Mouse (Mus musculus) midbrain, embryonic 15.5 days (tissue): ENCODE measurements around the gene Gm28551. TPM values are rescaled to one million over a fixed set of nuclear protein-coding genes. Genes with fewer than 3 reads are reported as not detected.

Experiments used
- ATAC-seq: fragments of 200-750 bp; cut with Nextera tagmentation; replicated peaks from 2 replicates; pipeline ENCODE4 v1.8.0; 2017; ENCODE audit warnings: moderate TSS enrichment
- H3K27ac ChIP-seq: fragments of 300-500 bp; sonication (generic); 2 replicates; pipeline ENCODE4 v1.5.1; 2015; ENCODE audit warnings: mild to moderate bottlenecking, inconsistent platforms
- H3K27me3 ChIP-seq: fragments of 300-500 bp; sonication (generic); replicated peaks from 2 replicates; pipeline ENCODE4 v1.6.1; 2015; ENCODE audit warnings: inconsistent platforms
- H3K36me3 ChIP-seq: fragments of 300-500 bp; sonication (generic); replicated peaks from 2 replicates; pipeline ENCODE4 v1.6.1; 2015; ENCODE audit warnings: inconsistent platforms
- H3K4me1 ChIP-seq: fragments of 300-500 bp; sonication (generic); 2 replicates; pipeline ENCODE4 v1.6.1; 2015; ENCODE audit warnings: inconsistent platforms
- H3K4me2 ChIP-seq: fragments of 300-500 bp; sonication (generic); 2 replicates; pipeline ENCODE4 v1.6.1; 2015; ENCODE audit warnings: inconsistent platforms, mild to moderate bottlenecking, moderate library complexity
- H3K4me3 ChIP-seq: fragments of 300-500 bp; sonication (generic); 2 replicates; pipeline ENCODE4 v1.5.1; 2015; ENCODE audit warnings: mild to moderate bottlenecking, inconsistent platforms
- H3K9ac ChIP-seq: fragments of 300-500 bp; sonication (generic); 2 replicates; pipeline ENCODE4 v1.6.1; 2015; ENCODE audit warnings: mild to moderate bottlenecking, inconsistent platforms
- H3K9me3 ChIP-seq: fragments of 300-500 bp; sonication (generic); 2 replicates; pipeline ENCODE4 v1.6.1; 2016; ENCODE audit warnings: inconsistent platforms
- WGBS: fragments of 180-500 bp; shearing (Covaris S2); methylation state at CpG from one replicate; pipeline ENCODE4 v1.1.7; 2015; ENCODE audit warnings: mixed read lengths; 5-methylcytosine and 5-hydroxymethylcytosine counted together
- polyA plus RNA-seq: library from polyadenylated mRNA; unstranded; fragments of >200 nt; fragmentation: Nextera tagmentation; extraction: Ambion mirVana; gene quantifications from 2 replicates; pipeline ENCODE4 v1.2.1, GENCODE M21; 2015

Gene Gm28551
- polyA plus RNA-seq, 1 experiment from 2014 or later, result 2.3 TPM

GRCm38 (mm10) chr1:53324827-53325494, 27.5 kb downstream of the Gm28551 start:
- Histone ChIP-seq H3K27me3 (no peaks in the 10 kb centered on the region), H3K4me3 (no peak overlapping the region), H3K9ac (no peak overlapping the region), H3K4me1 (no peaks in the 10 kb centered on the region), H3K9me3 (no peaks in the 10 kb centered on the region), H3K27ac (no peak overlapping the region), H3K4me2 (no peak overlapping the region), H3K36me3 (0 out of 2 replicates have a peak, but pooled peaks cover 5% of the 10 kb centered on the region)
- 95% methylated on average over 5 of the region's 5 CpGs for WGBS
- ATAC-seq, result no peak

GRCm38 (mm10) chr1:53324277-53324676, 28.2 kb downstream of the Gm28551 start:
- H3K4me2 ChIP-seq, result no peak overlapping the region
- no peaks in the 10 kb centered on the region for H3K9me3 ChIP-seq
- no peaks in the 10 kb centered on the region for H3K27me3 ChIP-seq
- no peak overlapping the region for H3K4me3 ChIP-seq
- no peak for ATAC-seq
- WGBS, result 98% methylated on average over 1 of the region's 1 CpGs
- no peak overlapping the region for H3K9ac ChIP-seq
- H3K4me1 ChIP-seq, result no peaks in the 10 kb centered on the region
- 0 out of 2 replicates have a peak, but pooled peaks cover 5% of the 10 kb centered on the region for H3K36me3 ChIP-seq
- H3K27ac ChIP-seq, result no peak overlapping the region

- H3K9me3 ChIP-seq, result no peaks in the 10 kb centered on the region
- H3K4me2 ChIP-seq, result no peak overlapping the region
- H3K36me3 ChIP-seq, result 0 out of 2 replicates have a peak, but pooled peaks cover 7% of the 10 kb centered on the region
- no peak overlapping the region for H3K4me3 ChIP-seq
- ATAC-seq, result no peak
- no peaks in the 10 kb centered on the region for H3K27me3 ChIP-seq
- no peaks in the 10 kb centered on the region for H3K4me1 ChIP-seq
- H3K27ac ChIP-seq, result no peak overlapping the region
- H3K9ac ChIP-seq, result no peak overlapping the region
- WGBS, result 92% methylated on average over 5 of the region's 5 CpGs
These were observed 29.2 kb downstream of the Gm28551 start for GRCm38 (mm10) chr1:53323254-53323653.

- no peaks in the 10 kb centered on the region for H3K4me1 ChIP-seq
- H3K27me3 ChIP-seq, result no peaks in the 10 kb centered on the region
- ATAC-seq, result no peak
- H3K9ac ChIP-seq, result no peak overlapping the region
- 97% methylated on average over 4 of the region's 4 CpGs for WGBS
- no peak overlapping the region for H3K4me2 ChIP-seq
- no peak overlapping the region for H3K4me3 ChIP-seq
- peaks cover 12% of the 10 kb centered on the region; the same call in 1 of the 2 replicates for H3K36me3 ChIP-seq
- no peak overlapping the region for H3K27ac ChIP-seq
- no peaks in the 10 kb centered on the region for H3K9me3 ChIP-seq
These were observed 30.7 kb downstream of the Gm28551 start for GRCm38 (mm10) chr1:53321662-53322344.

GRCm38 (mm10) chr1:53312989-53313967, 39.2 kb downstream of the Gm28551 start, which contains the start of gene Osgepl1:
Gene Osgepl1 (plus strand): TSS chr1:53313624.
- H3K9me3 ChIP-seq, result no peaks in the 10 kb centered on the region
- peaks cover 7% of the 10 kb centered on the region; the same call in 1 of the 2 replicates for H3K36me3 ChIP-seq
- peak; percentile 99 for ATAC-seq
- H3K4me1 ChIP-seq, result peaks cover 11% of the 10 kb centered on the region
- H3K27me3 ChIP-seq, result no peaks in the 10 kb centered on the region
- WGBS, result 3% methylated on average over 27 of the region's 27 CpGs
- H3K9ac ChIP-seq, result peak within 1 kb of the TSS; percentile 79
- peak within 1 kb of the TSS; percentile 78 for H3K4me3 ChIP-seq
- H3K4me2 ChIP-seq, result peak within 1 kb of the TSS; percentile 70
- peak within 1 kb of the TSS; percentile 87 for H3K27ac ChIP-seq

GRCm38 (mm10) chr1:53300506-53300905, 52.0 kb downstream of the Gm28551 start:
- Histone ChIP-seq H3K36me3 (0 out of 2 replicates have a peak, but pooled peaks cover 2% of the 10 kb centered on the region), H3K4me2 (no peak overlapping the region), H3K27ac (no peak overlapping the region), H3K9ac (no peak overlapping the region), H3K9me3 (no peaks in the 10 kb centered on the region), H3K4me1 (peaks cover 11% of the 10 kb centered on the region), H3K4me3 (no peak overlapping the region), H3K27me3 (no peaks in the 10 kb centered on the region)
- WGBS, result 89% methylated on average over 4 of the region's 4 CpGs
- ATAC-seq, result no peak

GRCm38 (mm10) chr1:53296581-53297383, 55.7 kb downstream of the Gm28551 start, which contains the start of the genes Pms1, Ormdl1 and Gm28778:
Gene Pms1 (minus strand): TSS chr1:53297018.
Gene Ormdl1 (plus strand): TSS chr1:53297095.
Gene Gm28778 (plus strand): TSS chr1:53297111.
- H3K27ac ChIP-seq, result peak within 1 kb of the TSS; percentile 86
- H3K9me3 ChIP-seq, result no peaks in the 10 kb centered on the region
- no peaks in the 10 kb centered on the region for H3K27me3 ChIP-seq
- peaks cover 11% of the 10 kb centered on the region for H3K4me1 ChIP-seq
- H3K9ac ChIP-seq, result peak within 1 kb of the TSS; percentile 58
- peak within 1 kb of the TSS; percentile 66 for H3K4me2 ChIP-seq
- H3K4me3 ChIP-seq, result peak within 1 kb of the TSS; percentile 77
- peak; percentile 100 for ATAC-seq
- 0 out of 2 replicates have a peak, but pooled peaks cover 2% of the 10 kb centered on the region for H3K36me3 ChIP-seq
- WGBS, result under 1% methylated on average over 66 of the region's 66 CpGs

GRCm38 (mm10) chr1:53291197-53291596, 61.3 kb downstream of the Gm28551 start:
- Histone ChIP-seq H3K4me1 (peaks cover 3% of the 10 kb centered on the region; the same call in 1 of the 2 replicates), H3K27me3 (no peaks in the 10 kb centered on the region), H3K9me3 (no peaks in the 10 kb centered on the region), H3K4me2 (no peak overlapping the region), H3K27ac (no peak overlapping the region), H3K9ac (no peak overlapping the region), H3K4me3 (no peak overlapping the region), H3K36me3 (no peaks in the 10 kb centered on the region)
- WGBS, result 85% methylated on average over 3 of the region's 3 CpGs
- ATAC-seq, result no peak

Other genes starting within 250 kb of the Gm28551 start
- gene 1700019A02Rik, start 165.0 kb downstream of the Gm28551 start, polyA plus RNA-seq, result not detected in 2 replicates
- 8.1 and 10.3 TPM in 2 replicates for gene Pms1, start 55.6 kb downstream of the Gm28551 start, polyA plus RNA-seq
- gene Ormdl1, start 55.6 kb downstream of the Gm28551 start, polyA plus RNA-seq, result 63.0 and 63.7 TPM in 2 replicates
- not detected in 2 replicates for gene Gm28778, start 55.6 kb downstream of the Gm28551 start, polyA plus RNA-seq
- 16.8 and 17.6 TPM in 2 replicates for gene Osgepl1, start 39.0 kb downstream of the Gm28551 start, polyA plus RNA-seq
- gene Asdurf, start within 50 bp of the Gm28551 start, polyA plus RNA-seq, result 0.87 and 3.5 TPM in 2 replicates
- gene Asnsd1, start 85 bp upstream of the Gm28551 start, polyA plus RNA-seq, result 54.0 and 54.3 TPM in 2 replicates